Mouse (Mus musculus) thymus, adult 2 months (tissue): Measurements from ENCODE around the gene Ldah.

Source experiments
- CTCF ChIP-seq: fragments of 200-500 bp; IDR thresholded peaks from 2 replicates; pipeline ENCODE4 v1.5.1; 2012; ENCODE audit warnings: mild to moderate bottlenecking, control low read depth, low read length, moderate library complexity, borderline replicate concordance; ENCODE audit not compliant: control insufficient read depth, poor library complexity, insufficient read depth; ENCODE audit errors: extremely low read depth
- POLR2A ChIP-seq: fragments of 200-500 bp; IDR thresholded peaks from 2 replicates; pipeline ENCODE4 v1.6.1; 2012; ENCODE audit warnings: mild to moderate bottlenecking, low read length, control low read depth, moderate library complexity; ENCODE audit not compliant: control insufficient read depth, poor library complexity, insufficient read depth; ENCODE audit errors: extremely low read depth

DNA sequence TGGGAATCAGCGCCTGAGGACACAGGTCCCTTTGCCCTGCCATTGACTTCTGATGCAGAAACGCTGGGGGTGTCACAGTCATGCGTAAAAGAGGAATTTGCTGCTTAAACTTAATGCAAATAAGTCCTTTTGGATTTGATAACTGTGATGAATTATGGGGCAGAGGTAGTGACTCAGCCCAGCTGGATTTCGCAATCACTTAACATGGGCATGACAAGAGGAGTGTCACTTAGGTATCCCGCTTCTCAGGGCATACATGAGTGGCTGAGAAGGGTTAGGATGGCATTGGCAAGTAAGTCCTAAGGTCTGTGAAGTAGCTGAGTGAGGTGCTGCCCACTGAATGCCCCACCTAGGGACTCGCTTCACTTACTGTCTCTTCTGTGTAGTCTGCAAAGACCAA lies 15.1 kb downstream of the Ldah start:
- TF ChIP-seq CTCF (no peak), POLR2A (no peak)
